Mouse (Mus musculus): Measurements from ENCODE around the gene Gm6034.
"Not testable (repeated sequence)": the region's sequence is repeated elsewhere in the genome, so short reads cannot be mapped to it uniquely, and the experiment has no call there.

DNA sequence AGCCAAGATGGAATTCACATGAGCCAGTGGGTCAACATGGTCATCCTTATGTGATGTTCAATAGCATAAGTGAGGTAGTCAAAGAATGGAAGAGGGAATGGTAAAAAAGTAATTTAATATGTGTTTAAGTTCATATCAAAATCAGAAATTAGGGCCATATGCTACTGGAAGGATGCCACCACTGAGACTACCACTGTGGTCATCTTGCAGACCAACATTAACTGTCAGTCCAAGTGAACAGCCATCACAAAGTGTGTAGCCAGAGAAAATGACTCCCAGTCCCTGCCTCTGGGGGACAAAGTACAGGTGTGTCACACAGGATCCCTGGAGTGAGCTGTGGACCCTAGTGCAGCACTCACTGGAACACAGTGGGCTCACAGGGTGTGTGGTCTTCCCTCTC, 39.1 kb downstream of the Gm6034 start:
- TF ChIP-seq CTCF (IDR thresholded peaks at IDR 0.05; ENCODE audit: borderline replicate concordance, insufficient read depth, low read length); POLR2A (IDR thresholded peaks at IDR 0.05; ENCODE audit: low read depth, low read length): not testable (repeated sequence)
